Mouse (Mus musculus) bone marrow, adult 2 months (tissue): ENCODE results near the gene Plp2.

Experiments used
- CTCF ChIP-seq: fragments of 200-500 bp; IDR thresholded peaks from 2 replicates; pipeline ENCODE4 v1.5.1; 2011; ENCODE audit warnings: low read length, control low read depth; ENCODE audit not compliant: control insufficient read depth, insufficient read depth
- POLR2A ChIP-seq: fragments of 200-500 bp; IDR thresholded peaks from 2 replicates; pipeline ENCODE4 v1.6.1; 2011; ENCODE audit warnings: low read depth, mild to moderate bottlenecking, control low read depth, low read length, borderline replicate concordance; ENCODE audit not compliant: control insufficient read depth

- TF ChIP-seq CTCF (no peak), POLR2A (no peak)
Measured at GRCm38 (mm10) chrX:7673578-7674281, 2.5 kb upstream of the Plp2 start.
